In genomic region chr13:111804189-111804588, GRCm38 (mm10) we compare ENCODE assay signal across 15 mouse cellular contexts. TPM values are rescaled to one million over a fixed set of nuclear protein-coding genes. Genes with fewer than 3 reads are reported as not detected.
DNase-seq lines count a peak whose midpoint lies in the region; ATAC-seq and TF ChIP-seq lines count a peak whose summit lies in the region.
"Had no signal": no experiment of that assay in that cellular context is flagged by ENCODE, and none has a peak within 500 bp of the region (broad histone marks: within the 10 kb centered on the region; RNA-seq: fewer than 3 reads in every experiment).

No protein-coding gene starts in this region.

- no peak for TF ChIP-seq CTCF in hindbrain, postnatal 0 days (IDR thresholded peaks at IDR 0.05; ENCODE audit: low read depth)

- no peak overlapping the region; the same call in 1 of the 2 replicates for H3K9ac ChIP-seq in hindbrain, postnatal 0 days (replicated peaks; ENCODE audit: low read length)
- no peak overlapping the region for H3K9ac ChIP-seq in hindbrain, embryonic 13.5 days
- H3K9ac ChIP-seq: liver, embryonic 14.5 days had no signal

- peaks cover 15% of the 10 kb centered on the region for H3K4me1 ChIP-seq in hindbrain, postnatal 0 days (ENCODE audit: insufficient read depth, low read length)
- H3K4me1 ChIP-seq in hindbrain, embryonic 13.5 days (replicated peaks) = peaks cover 70% of the 10 kb centered on the region

- no peaks in the 10 kb centered on the region for H3K9me3 ChIP-seq in hindbrain, postnatal 0 days (ENCODE audit: low read length)
- H3K9me3 ChIP-seq in hindbrain, embryonic 13.5 days = no peaks in the 10 kb centered on the region

- peak overlapping the region; percentile 90 for H3K4me2 ChIP-seq in hindbrain, postnatal 0 days (ENCODE audit: low read depth, low read length)
- no peak overlapping the region for H3K4me2 ChIP-seq in hindbrain, embryonic 13.5 days

- peak overlapping the region; percentile 94 for H3K4me3 ChIP-seq in hindbrain, postnatal 0 days (ENCODE audit: low read length)
- H3K4me3 ChIP-seq in hindbrain, embryonic 13.5 days = no peak overlapping the region
- H3K4me3 ChIP-seq: left cerebral cortex, adult 2 months had no signal

- no peak for ATAC-seq in hindbrain, postnatal 0 days
- no peak for ATAC-seq in hindbrain, embryonic 13.5 days (ENCODE audit: low FRiP score)
- ATAC-seq in erythroblast, adult 5-6 weeks (replicated peaks; ENCODE audit: low FRiP score, poor library complexity, severe bottlenecking) = no peak
- ATAC-seq: hindbrain, embryonic 16.5 days had no signal

- H3K27ac ChIP-seq in hindbrain, postnatal 0 days = 0 out of 2 replicates have a peak overlapping the region, but pooled peaks have one; percentile 11
- H3K27ac ChIP-seq in hindbrain, embryonic 13.5 days = no peak overlapping the region
- H3K27ac ChIP-seq: left cerebral cortex, adult 2 months; liver, embryonic 14.5 days had no signal

- DNase-seq in hindbrain, postnatal 0 days (ENCODE audit: low spot score) = no peak
- DNase-seq in Muller cell, postnatal 12 days (ENCODE audit: inconsistent ontology term) = peak; percentile 17
- peak; percentile 76 for DNase-seq in kidney, adult 11 months
- peak; percentile 72 to 74 for DNase-seq in kidney, postnatal 36 days
- DNase-seq in frontal cortex, adult 2 months (ENCODE audit: extremely low spot score in 1 of 2, low spot score in 1 of 2) = no peak
- no peak for DNase-seq in frontal cortex, postnatal 36 days (ENCODE audit: low spot score in 2 of 2)
- DNase-seq: adrenal gland, postnatal 36 days; cerebellum, adult 11 months; gastrocnemius, postnatal 10 days; midbrain, embryonic 14.5 days had no signal

- H3K27me3 ChIP-seq in hindbrain, postnatal 0 days (ENCODE audit: insufficient read depth, low read length) = no peaks in the 10 kb centered on the region
- no peaks in the 10 kb centered on the region for H3K27me3 ChIP-seq in hindbrain, embryonic 13.5 days

- H3K36me3 ChIP-seq in hindbrain, postnatal 0 days (ENCODE audit: insufficient read depth, low read length) = no peaks in the 10 kb centered on the region
- H3K36me3 ChIP-seq in hindbrain, embryonic 13.5 days = no peaks in the 10 kb centered on the region

- 59% methylated on average over 8 of the region's 8 CpGs for WGBS in hindbrain, postnatal 0 days
- 80% methylated on average over 8 of the region's 8 CpGs for WGBS in hindbrain, embryonic 13.5 days

RNA-seq across cellular contexts. Expression of gene Map3k1, which starts 4.6 kb away (rescaled TPM):
- 36.3 and 45.3 TPM in 2 replicates for total RNA-seq in hindbrain, postnatal 0 days (2014; rRNA removed)
- polyA plus RNA-seq in hindbrain, postnatal 0 days (2015; fragmentation: Nextera tagmentation; extraction: Ambion mirVana) = 15.3 and 19.2 TPM in 2 replicates
- polyA plus RNA-seq in hindbrain, embryonic 13.5 days (2015; fragmentation: Nextera tagmentation; extraction: Ambion mirVana) = 12.0 and 13.2 TPM in 2 replicates
- polyA plus RNA-seq in frontal cortex, adult 2 months (2012; rRNA removed) = 28.7 and 35.3 TPM in 2 replicates
- total RNA-seq in erythroblast, adult 5-6 weeks (2015; ENCODE audit: low replicate concordance) = 29.0 and 36.7 TPM in 2 replicates
- 40.0 and 79.6 TPM in 2 replicates for total RNA-seq in erythroblast, adult 5-6 weeks (2017; ENCODE audit: low replicate concordance)

Comparison
In these comparisons a context has a peak if more than half of its experiments do, and no peak if none do; other contexts are left out.
1. DNase-seq: peak in Muller cell, postnatal 12 days (single experiment), kidney, adult 11 months (single experiment) and kidney, postnatal 36 days (2 of 2); none in hindbrain, postnatal 0 days (single experiment), frontal cortex, adult 2 months (0 of 2) and frontal cortex, postnatal 36 days (0 of 2).